Mouse (Mus musculus) CH12.LX (cell line): ENCODE results near the gene Fam114a2.

Experiments
- CHD1 ChIP-seq: IDR thresholded peaks from 2 replicates; pipeline ENCODE4 v1.6.1; 2012; ENCODE audit warnings: low read depth, low read length, improper control_type of control experiment, inconsistent platforms
- CTCF ChIP-seq, 2 experiments: IDR thresholded peaks in 1 of 2; conservative IDR thresholded peaks in 1 of 2; 2 replicates each; pipeline ENCODE4 v1.5.1; 2011 to 2012; ENCODE audit warnings: low read depth in 2 of 2, low read length in 2 of 2, improper control_type of control experiment in 1 of 2, inconsistent platforms in 1 of 2, mild to moderate bottlenecking in 1 of 2, moderate library complexity in 1 of 2
- HCFC1 ChIP-seq: IDR thresholded peaks from 2 replicates; pipeline ENCODE4 v1.6.1; 2012; ENCODE audit warnings: low read depth, mild to moderate bottlenecking, inconsistent platforms, low read length, improper control_type of control experiment
- MAX ChIP-seq: IDR thresholded peaks from 2 replicates; pipeline ENCODE4 v1.6.1; 2011; ENCODE audit warnings: low read length, improper control_type of control experiment
- ZKSCAN1 ChIP-seq: IDR thresholded peaks from 2 replicates; pipeline ENCODE4 v1.6.1; 2012; ENCODE audit warnings: low read depth, inconsistent platforms, low read length, improper control_type of control experiment, borderline replicate concordance
- ZNF384 ChIP-seq: IDR thresholded peaks from 2 replicates; pipeline ENCODE4 v1.6.1; 2012; ENCODE audit warnings: low read depth, low read length, improper control_type of control experiment, inconsistent platforms

DNA sequence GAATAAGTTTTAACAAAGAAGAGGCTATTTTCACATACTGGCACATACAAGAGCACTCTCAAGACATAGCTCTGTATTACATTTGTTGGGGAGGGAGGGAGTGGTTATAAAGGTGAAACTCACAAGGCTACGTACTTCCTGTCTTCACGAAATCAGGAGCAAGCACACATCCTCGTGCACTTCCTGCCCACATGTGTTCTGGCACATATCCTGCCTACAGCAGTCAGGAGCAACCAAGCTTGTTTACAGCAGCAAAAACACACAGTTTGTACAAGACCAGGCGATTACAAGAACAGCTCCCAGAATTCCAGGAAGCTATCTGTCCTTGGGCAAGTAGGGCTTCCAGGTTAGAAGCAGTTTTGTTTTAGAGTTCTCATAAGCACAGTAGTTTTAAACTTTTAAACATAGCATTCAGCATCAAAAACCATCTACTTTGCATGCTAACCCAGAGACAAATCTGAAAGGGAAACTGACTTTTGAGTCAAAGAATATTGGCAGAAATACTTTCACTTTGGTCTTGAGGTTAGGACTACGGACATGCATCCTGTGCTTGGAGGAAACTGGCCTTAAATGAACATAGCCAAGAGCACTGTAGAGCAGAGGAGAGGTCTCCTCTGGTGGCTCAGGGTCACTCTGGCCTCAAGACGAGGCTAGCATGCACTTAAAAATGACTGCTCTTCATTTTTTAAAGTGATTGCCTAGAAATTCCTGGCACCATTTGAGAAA, 73.0 kb downstream of the Fam114a2 start:
- no peak for TF ChIP-seq HCFC1
- peak; percentile 79 for TF ChIP-seq MAX
- TF ChIP-seq ZKSCAN1 = no peak
- no peak for TF ChIP-seq ZNF384
- TF ChIP-seq CTCF (conservative IDR thresholded peaks at IDR 0.05 in 1 of 2, IDR thresholded peaks at IDR 0.05 in 1 of 2; ENCODE audit: low read depth in 2 of 2, low read length in 2 of 2) = no peak
- no peak for TF ChIP-seq CHD1
